Mouse (Mus musculus) midbrain, embryonic 12.5 days (tissue): Measurements from ENCODE around the gene Cldn18. TPM values are rescaled to one million over a fixed set of nuclear protein-coding genes. Genes with fewer than 3 reads are reported as not detected.

ENCODE experiments used
- ATAC-seq: fragments of 200-750 bp; cut with Nextera tagmentation; 2 replicates; pipeline ENCODE4 v1.8.0; 2017; ENCODE audit warnings: low read depth, moderate TSS enrichment, moderate library complexity; ENCODE audit not compliant: low FRiP score
- H3K27ac ChIP-seq: fragments of 300-500 bp; sonication (generic); replicated peaks from 2 replicates; pipeline ENCODE4 v1.5.1; 2016; ENCODE audit warnings: mild to moderate bottlenecking
- H3K27me3 ChIP-seq: fragments of 300-500 bp; sonication (generic); 2 replicates; pipeline ENCODE4 v1.6.1; 2016; ENCODE audit warnings: mild to moderate bottlenecking
- H3K36me3 ChIP-seq: fragments of 300-500 bp; sonication (generic); 2 replicates; pipeline ENCODE4 v1.6.1; 2016
- H3K4me1 ChIP-seq: fragments of 300-500 bp; sonication (generic); 2 replicates; pipeline ENCODE4 v1.6.1; 2016
- H3K4me2 ChIP-seq: fragments of 300-500 bp; sonication (generic); replicated peaks from 2 replicates; pipeline ENCODE4 v1.6.1; 2016; ENCODE audit warnings: mild to moderate bottlenecking, moderate library complexity
- H3K4me3 ChIP-seq: fragments of 300-500 bp; sonication (generic); 2 replicates; pipeline ENCODE4 v1.5.1; 2016; ENCODE audit warnings: mild to moderate bottlenecking
- H3K9ac ChIP-seq: fragments of 300-500 bp; sonication (generic); replicated peaks from 2 replicates; pipeline ENCODE4 v1.6.1; 2016; ENCODE audit warnings: mild to moderate bottlenecking, moderate library complexity
- H3K9me3 ChIP-seq: fragments of 300-500 bp; sonication (generic); 2 replicates; pipeline ENCODE4 v1.6.1; 2016; ENCODE audit warnings: mild to moderate bottlenecking
- WGBS: fragments of 180-500 bp; shearing (Covaris S2); methylation state at CpG from one replicate; pipeline ENCODE4 v1.1.7; 2016; 5-methylcytosine and 5-hydroxymethylcytosine counted together
- polyA plus RNA-seq: library from polyadenylated mRNA; unstranded; fragments of >200 nt; fragmentation: Nextera tagmentation; extraction: Ambion mirVana; gene quantifications from 2 replicates; pipeline ENCODE4 v1.2.1, GENCODE M21; 2016

Gene Cldn18
- polyA plus RNA-seq, 1 experiment from 2014 or later, result not detected

DNA sequence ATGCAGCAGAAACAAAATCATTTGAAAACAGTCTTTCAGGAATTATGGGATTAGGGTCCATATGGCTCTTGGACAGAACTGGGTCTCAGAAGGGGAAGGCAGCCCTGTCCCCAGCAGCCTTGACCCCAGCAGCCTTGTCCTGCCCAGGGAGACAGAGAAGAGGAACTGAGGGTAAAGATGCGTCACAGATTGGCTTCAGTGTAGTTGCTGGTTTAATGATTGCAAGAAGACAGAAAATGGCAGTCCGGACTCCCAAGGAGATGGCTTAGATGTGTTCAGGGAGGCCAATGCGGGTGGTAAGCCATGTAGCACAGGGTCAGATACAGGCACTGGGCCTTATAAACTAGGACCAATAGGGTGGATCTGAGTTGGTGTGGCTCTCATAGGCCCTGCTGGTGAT, 41.4 kb downstream of the Cldn18 start:
- no peaks in the 10 kb centered on the region for H3K36me3 ChIP-seq
- 84% methylated on average over 3 of the region's 3 CpGs for WGBS
- H3K4me2 ChIP-seq, result no peak overlapping the region
- H3K27ac ChIP-seq, result no peak overlapping the region
- H3K9me3 ChIP-seq, result no peaks in the 10 kb centered on the region
- no peak for ATAC-seq
- H3K4me1 ChIP-seq, result no peaks in the 10 kb centered on the region
- H3K4me3 ChIP-seq, result no peak overlapping the region
- H3K9ac ChIP-seq, result no peak overlapping the region
- H3K27me3 ChIP-seq, result no peaks in the 10 kb centered on the region; the same call in 1 of the 2 replicates

DNA sequence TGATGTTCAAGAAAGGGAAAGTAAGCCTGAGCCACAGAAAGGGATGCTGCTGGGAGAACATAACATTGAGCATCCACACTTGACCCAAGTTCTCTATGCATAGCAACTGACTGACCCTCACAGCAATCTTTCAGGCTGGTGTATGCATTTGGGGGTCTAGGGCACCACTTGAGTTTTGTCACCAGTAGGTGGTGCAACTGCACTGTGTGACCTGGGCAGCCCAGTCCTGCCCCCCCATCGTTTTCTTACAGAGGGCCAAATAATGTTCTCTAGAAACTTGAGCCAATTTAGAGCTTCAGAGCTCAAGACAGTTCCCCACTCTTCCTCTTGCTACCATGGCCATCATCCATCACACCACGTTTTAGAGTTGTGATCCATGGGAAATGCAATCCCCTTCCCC, 45.5 kb downstream of the Cldn18 start:
- Histone ChIP-seq H3K4me2 (no peak overlapping the region), H3K27me3 (no peaks in the 10 kb centered on the region; the same call in 1 of the 2 replicates), H3K9ac (no peak overlapping the region), H3K36me3 (peaks cover 32% of the 10 kb centered on the region), H3K9me3 (no peaks in the 10 kb centered on the region), H3K27ac (no peak overlapping the region), H3K4me1 (no peaks in the 10 kb centered on the region), H3K4me3 (no peak overlapping the region)
- 47% methylated on average over 2 of the region's 2 CpGs for WGBS
- ATAC-seq, result no peak

DNA sequence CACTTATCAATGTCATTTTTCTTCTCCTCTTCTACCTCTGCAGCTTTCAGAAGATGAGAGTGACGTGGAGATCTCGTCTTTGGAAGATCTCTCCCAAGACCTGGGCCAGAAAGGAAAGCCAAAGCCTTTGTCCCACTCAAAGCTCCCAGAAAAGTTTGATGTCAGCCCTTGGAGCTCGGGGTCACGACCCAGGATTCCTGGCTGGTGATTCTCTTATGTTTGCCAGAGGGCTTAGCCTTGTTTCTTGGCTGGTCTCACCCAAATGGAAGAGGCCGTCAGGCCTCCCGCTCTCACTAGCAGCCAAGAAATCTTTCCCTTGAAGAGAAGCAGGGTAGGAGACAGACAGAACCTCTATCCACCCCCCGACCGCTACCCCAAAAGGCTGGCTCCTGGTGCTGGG, 49.5 kb downstream of the Cldn18 start:
- H3K4me1 ChIP-seq, result no peaks in the 10 kb centered on the region
- H3K9me3 ChIP-seq, result no peaks in the 10 kb centered on the region
- H3K27me3 ChIP-seq, result no peaks in the 10 kb centered on the region
- H3K9ac ChIP-seq, result no peak overlapping the region
- H3K27ac ChIP-seq, result no peak overlapping the region
- no peak for ATAC-seq
- WGBS, result 76% methylated on average over 8 of the region's 8 CpGs
- peaks cover 56% of the 10 kb centered on the region for H3K36me3 ChIP-seq
- H3K4me2 ChIP-seq, result no peak overlapping the region
- no peak overlapping the region for H3K4me3 ChIP-seq

GRCm38 (mm10) chr9:99662887-99663286, 54.2 kb downstream of the Cldn18 start:
- no peak for ATAC-seq

GRCm38 (mm10) chr9:99662406-99662805, 54.7 kb downstream of the Cldn18 start:
- no peak for ATAC-seq
- no peaks in the 10 kb centered on the region for H3K9me3 ChIP-seq
- H3K4me2 ChIP-seq, result no peak overlapping the region
- H3K9ac ChIP-seq, result no peak overlapping the region
- no peaks in the 10 kb centered on the region for H3K27me3 ChIP-seq
- H3K27ac ChIP-seq, result no peak overlapping the region
- H3K36me3 ChIP-seq, result peaks cover 45% of the 10 kb centered on the region
- 31% methylated on average over 7 of the region's 7 CpGs for WGBS
- H3K4me1 ChIP-seq, result no peaks in the 10 kb centered on the region
- no peak overlapping the region for H3K4me3 ChIP-seq

More at GRCm38 (mm10) chr9:99662887-99663286, 54.2 kb downstream of the Cldn18 start:
- H3K4me1 ChIP-seq, result no peaks in the 10 kb centered on the region
- no peaks in the 10 kb centered on the region for H3K9me3 ChIP-seq
- no peak overlapping the region for H3K4me2 ChIP-seq
- H3K36me3 ChIP-seq, result peaks cover 49% of the 10 kb centered on the region
- H3K4me3 ChIP-seq, result no peak overlapping the region
- no peak overlapping the region for H3K9ac ChIP-seq
- WGBS, result 94% methylated on average over 10 of the region's 10 CpGs
- no peaks in the 10 kb centered on the region for H3K27me3 ChIP-seq
- no peak overlapping the region for H3K27ac ChIP-seq

DNA sequence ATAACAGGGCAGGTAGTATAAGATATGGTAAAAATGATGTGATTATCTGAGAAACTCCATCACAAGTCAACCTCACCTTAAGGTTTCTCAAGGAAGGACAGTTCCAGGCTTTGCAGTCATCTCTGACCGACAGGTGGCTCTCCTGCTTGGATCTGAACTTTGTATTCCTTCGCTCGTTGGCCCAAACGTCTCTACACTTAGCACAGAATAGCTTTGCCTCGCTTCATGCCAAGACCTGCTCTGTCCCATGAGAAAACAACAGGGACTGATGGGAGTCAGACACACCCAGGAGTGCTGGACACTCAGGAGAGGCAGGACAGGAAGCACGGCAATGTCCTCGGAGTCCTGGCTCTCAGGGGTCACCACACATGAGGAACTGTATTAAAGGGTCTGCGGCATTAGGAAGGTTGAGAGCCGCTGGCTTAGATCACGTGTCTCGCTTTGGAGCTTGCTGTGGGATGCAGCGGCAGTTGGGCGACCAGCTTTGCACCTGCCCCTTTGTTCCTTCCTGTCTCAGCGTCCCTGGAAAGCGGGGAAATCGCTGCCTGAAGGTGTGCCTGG, 55.4 kb downstream of the Cldn18 start:
- Histone ChIP-seq H3K4me1 (no peaks in the 10 kb centered on the region), H3K27me3 (no peaks in the 10 kb centered on the region), H3K36me3 (peaks cover 43% of the 10 kb centered on the region), H3K27ac (peak overlapping the region; percentile 42; the same call in 1 of the 2 replicates), H3K4me2 (no peak overlapping the region), H3K9ac (no peak overlapping the region), H3K4me3 (no peak overlapping the region), H3K9me3 (no peaks in the 10 kb centered on the region)
- WGBS, result 77% methylated on average over 16 of the region's 16 CpGs
- no peak for ATAC-seq

DNA sequence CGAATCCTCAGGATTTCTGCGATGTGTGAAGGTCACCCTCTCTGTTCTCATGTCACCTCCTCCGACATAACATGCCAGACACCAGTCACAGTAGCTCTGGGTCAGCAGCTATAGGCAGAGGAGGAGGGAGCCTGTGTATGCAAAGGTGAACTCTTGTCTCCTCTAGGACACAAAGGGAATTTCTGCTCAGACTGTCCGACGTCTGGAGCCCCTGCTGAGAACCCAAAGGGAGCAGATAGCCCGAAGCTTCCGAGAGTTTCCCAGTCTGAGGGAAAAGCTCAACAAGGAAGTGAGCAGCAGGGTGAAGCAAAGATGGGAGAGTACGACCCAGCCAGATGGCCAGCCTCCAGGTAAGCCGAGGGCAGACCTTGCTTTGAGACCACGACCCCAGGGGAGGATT, 56.3 kb downstream of the Cldn18 start:
- ATAC-seq, result no peak
- H3K36me3 ChIP-seq, result peaks cover 51% of the 10 kb centered on the region

GRCm38 (mm10) chr9:99646102-99646501, 71.0 kb downstream of the Cldn18 start:
- H3K4me1 ChIP-seq, result no peaks in the 10 kb centered on the region
- peaks cover 65% of the 10 kb centered on the region for H3K36me3 ChIP-seq
- ATAC-seq, result no peak
- no peaks in the 10 kb centered on the region for H3K9me3 ChIP-seq
- no peak overlapping the region for H3K4me2 ChIP-seq
- no peak overlapping the region for H3K9ac ChIP-seq
- 96% methylated on average over 6 of the region's 6 CpGs for WGBS
- no peak overlapping the region for H3K27ac ChIP-seq
- no peaks in the 10 kb centered on the region for H3K27me3 ChIP-seq
- H3K4me3 ChIP-seq, result no peak overlapping the region

More for the DNA sequence above, 56.3 kb downstream of the Cldn18 start:
- H3K4me3 ChIP-seq, result no peak overlapping the region
- H3K9me3 ChIP-seq, result no peaks in the 10 kb centered on the region
- H3K4me2 ChIP-seq, result no peak overlapping the region
- H3K27me3 ChIP-seq, result no peaks in the 10 kb centered on the region
- H3K27ac ChIP-seq, result no peak overlapping the region
- H3K4me1 ChIP-seq, result no peaks in the 10 kb centered on the region
- no peak overlapping the region for H3K9ac ChIP-seq
- WGBS, result 80% methylated on average over 10 of the region's 10 CpGs

- Histone ChIP-seq H3K27ac (no peak overlapping the region), H3K9ac (no peak overlapping the region), H3K4me2 (no peak overlapping the region), H3K27me3 (no peaks in the 10 kb centered on the region), H3K36me3 (peaks cover 58% of the 10 kb centered on the region), H3K4me1 (no peaks in the 10 kb centered on the region), H3K9me3 (no peaks in the 10 kb centered on the region), H3K4me3 (no peak overlapping the region)
- 95% methylated on average over 6 of the region's 6 CpGs for WGBS
- no peak for ATAC-seq
Observed at GRCm38 (mm10) chr9:99645416-99645815, 71.7 kb downstream of the Cldn18 start.

- Histone ChIP-seq H3K9me3 (no peaks in the 10 kb centered on the region), H3K27me3 (no peaks in the 10 kb centered on the region), H3K4me1 (no peaks in the 10 kb centered on the region), H3K4me3 (no peak overlapping the region), H3K4me2 (no peak overlapping the region), H3K36me3 (peaks cover 43% of the 10 kb centered on the region), H3K27ac (no peak overlapping the region), H3K9ac (no peak overlapping the region)
- 91% methylated on average over 5 of the region's 5 CpGs for WGBS
- ATAC-seq, result no peak
Observed at GRCm38 (mm10) chr9:99639957-99640356, 77.1 kb downstream of the Cldn18 start.

Other genes with a start within 250 kb of the Cldn18 start
- gene Armc8, start 148.4 kb downstream of the Cldn18 start, polyA plus RNA-seq, result 40.9 and 43.7 TPM in 2 replicates
- 31.1 and 34.2 TPM in 2 replicates for gene Dbr1, start 141.5 kb downstream of the Cldn18 start, polyA plus RNA-seq
- not detected in 2 replicates for gene A4gnt, start 104.8 kb downstream of the Cldn18 start, polyA plus RNA-seq
- 19.0 and 21.2 TPM in 2 replicates for gene Dzip1l, start 87.8 kb downstream of the Cldn18 start, polyA plus RNA-seq
- gene Sox14, start 158.9 kb upstream of the Cldn18 start, polyA plus RNA-seq, result 40.3 and 43.4 TPM in 2 replicates